Mouse (Mus musculus) ES-Bruce4 (cell line): ENCODE results near the gene Pwp2.

Experiments
- CTCF ChIP-seq: IDR thresholded peaks from one replicate; pipeline ENCODE4 v1.8.1; 2011; ENCODE audit warnings: low read depth, low read length
- POLR2A ChIP-seq: IDR thresholded peaks from one replicate; pipeline ENCODE4 v1.8.1; 2011; ENCODE audit warnings: low read length; ENCODE audit not compliant: insufficient read depth

- TF ChIP-seq CTCF (no peak), POLR2A (no peak)
Measured at GRCm38 (mm10) chr10:78227875-78228559, 43.1 kb upstream of the Pwp2 start.
